Mouse (Mus musculus) liver, adult 2 months (tissue): ENCODE measurements around the gene Rab8a. TPM values are rescaled to one million over a fixed set of nuclear protein-coding genes. Genes with fewer than 3 reads are reported as not detected.

Experiments
- DNase-seq: peaks from one replicate; pipeline ENCODE4 v3.0.0-alpha.2; 2011; ENCODE audit warnings: low read depth, low spot score; ENCODE audit errors: extremely low read depth
- H3K27ac ChIP-seq: fragments of 200-500 bp; replicated peaks from 2 replicates; pipeline ENCODE4 v1.5.1; 2012; ENCODE audit warnings: low read depth, mild to moderate bottlenecking, control low read depth, inconsistent platforms, low read length; ENCODE audit not compliant: insufficient read depth
- H3K27me3 ChIP-seq: fragments of 200-500 bp; 2 replicates; pipeline ENCODE4 v1.6.1; 2012; ENCODE audit warnings: mild to moderate bottlenecking, moderate library complexity, low read length, inconsistent platforms; ENCODE audit not compliant: control insufficient read depth, insufficient read depth
- H3K36me3 ChIP-seq: fragments of 200-500 bp; 2 replicates; pipeline ENCODE4 v1.6.1; 2012; ENCODE audit warnings: low read length, inconsistent platforms; ENCODE audit not compliant: control insufficient read depth, insufficient read depth
- H3K4me1 ChIP-seq: fragments of 200-500 bp; 2 replicates; pipeline ENCODE4 v1.6.1; 2011; ENCODE audit warnings: low read length; ENCODE audit not compliant: control insufficient read depth, insufficient read depth
- H3K4me3 ChIP-seq: fragments of 200-500 bp; 2 replicates; pipeline ENCODE4 v1.5.1; 2011; ENCODE audit warnings: low read depth, mild to moderate bottlenecking, control low read depth, low read length, moderate library complexity; ENCODE audit not compliant: insufficient read depth
- H3K79me2 ChIP-seq: fragments of 200-500 bp; 2 replicates; pipeline ENCODE4 v1.6.1; 2012; ENCODE audit warnings: inconsistent platforms, mild to moderate bottlenecking, low read length, moderate library complexity; ENCODE audit not compliant: control insufficient read depth, insufficient read depth
- H3K9ac ChIP-seq: fragments of 200-500 bp; 2 replicates; pipeline ENCODE4 v1.6.1; 2012; ENCODE audit warnings: low read depth, mild to moderate bottlenecking, control low read depth, inconsistent platforms, low read length
- CTCF ChIP-seq: fragments of 200-500 bp; IDR thresholded peaks from 2 replicates; pipeline ENCODE4 v1.5.1; 2011; ENCODE audit warnings: low read depth, low read length, control low read depth
- POLR2A ChIP-seq: fragments of 200-500 bp; IDR thresholded peaks from 2 replicates; pipeline ENCODE4 v1.6.1; 2011; ENCODE audit warnings: low read length, control low read depth; ENCODE audit not compliant: insufficient read depth; ENCODE audit errors: extremely low read depth
- WGBS: fragments of 180-500 bp; shearing (Covaris S2); methylation state at CpG from one replicate; pipeline ENCODE4 v1.1.7; 2018; 5-methylcytosine and 5-hydroxymethylcytosine counted together
- polyA plus RNA-seq: library from polyadenylated mRNA; depleted of rRNA; stranded (reverse); fragments of >200 nt; gene quantifications from 2 replicates; pipeline ENCODE4 v1.2.3, GENCODE M21; 2012; rRNA removed
- total RNA-seq: library from RNA; depleted of rRNA; stranded (reverse); fragments of >200 nt; gene quantifications from 2 replicates; pipeline ENCODE4 v1.2.3, GENCODE M21; 2014; rRNA removed

Gene Rab8a
- total and polyA plus RNA-seq, 2 experiments: 27.5 to 101 TPM

DNA sequence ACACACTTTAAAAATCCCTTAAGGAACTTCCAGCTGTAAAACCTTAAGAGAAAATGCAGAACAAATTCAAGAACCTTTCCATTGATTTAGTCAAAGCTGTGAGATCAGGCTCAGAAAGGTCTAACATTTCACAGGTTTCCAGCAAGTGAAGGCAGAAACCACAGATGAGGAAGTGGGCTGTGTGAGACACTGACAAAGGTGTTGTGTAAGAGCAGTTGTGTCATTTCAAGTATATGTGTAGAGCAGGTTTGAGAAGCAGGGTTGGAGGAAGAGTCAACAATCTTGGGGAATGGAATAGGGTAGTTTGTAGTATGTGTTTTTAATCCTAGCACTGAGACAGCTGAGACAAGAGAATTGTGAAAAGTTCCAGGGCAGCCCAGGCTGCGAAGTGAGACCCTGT lies 54.9 kb downstream of the Rab8a start:
- no peak for DNase-seq
- Histone ChIP-seq H3K27ac (no peak overlapping the region; the same call in 1 of the 2 replicates), H3K79me2 (no peaks in the 10 kb centered on the region), H3K27me3 (no peaks in the 10 kb centered on the region), H3K4me3 (no peak overlapping the region), H3K36me3 (no peaks in the 10 kb centered on the region), H3K4me1 (peaks cover 8% of the 10 kb centered on the region), H3K9ac (no peak overlapping the region)
- 52% methylated on average over 1 of the region's 1 CpGs for WGBS
- TF ChIP-seq CTCF (no peak), POLR2A (no peak)

DNA sequence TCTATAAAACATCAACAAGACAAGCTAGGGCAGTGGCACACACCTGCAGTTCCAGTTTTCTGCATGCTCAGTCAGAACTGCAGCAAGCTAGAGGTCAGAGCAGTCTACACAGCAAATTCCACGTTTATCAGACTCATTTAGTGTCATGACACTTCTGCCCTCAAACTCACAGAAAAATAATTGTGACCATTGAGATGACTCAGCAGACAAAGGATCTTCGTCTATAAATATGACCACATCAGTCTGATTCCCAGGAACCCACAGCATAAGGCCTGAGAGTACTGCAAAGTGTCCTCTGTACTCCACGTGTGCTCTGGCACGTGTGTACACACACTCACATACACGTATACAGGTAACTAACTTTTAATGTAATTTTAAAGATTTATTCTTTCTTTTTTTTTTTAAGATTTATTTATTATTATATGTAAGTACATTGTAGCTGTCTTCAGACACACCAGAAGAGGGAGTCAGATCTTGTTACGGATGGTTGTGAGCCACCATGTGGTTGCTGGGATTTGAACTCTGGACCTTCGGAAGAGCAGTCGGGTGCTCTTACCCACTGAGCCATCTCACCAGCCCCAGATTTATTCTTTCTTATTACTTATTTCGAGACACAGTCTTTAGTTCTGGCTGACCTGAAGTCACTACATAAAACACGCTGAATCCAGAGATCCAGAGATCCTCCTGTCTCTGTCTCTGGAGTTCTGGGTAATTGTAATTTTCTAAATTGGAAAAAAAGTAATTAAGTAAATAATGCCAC lies 58.0 kb downstream of the Rab8a start:
- no peak overlapping the region for H3K4me3 ChIP-seq
- H3K27me3 ChIP-seq: no peaks in the 10 kb centered on the region
- DNase-seq: no peak
- no peaks in the 10 kb centered on the region for H3K79me2 ChIP-seq
- peaks cover 8% of the 10 kb centered on the region for H3K4me1 ChIP-seq
- H3K36me3 ChIP-seq: peaks cover under 1% of the 10 kb centered on the region; the same call in 1 of the 2 replicates
- WGBS: 69% methylated on average over 10 of the region's 10 CpGs
- H3K9ac ChIP-seq: no peak overlapping the region
- TF ChIP-seq CTCF (no peak), POLR2A (no peak)
- no peak overlapping the region for H3K27ac ChIP-seq

DNA sequence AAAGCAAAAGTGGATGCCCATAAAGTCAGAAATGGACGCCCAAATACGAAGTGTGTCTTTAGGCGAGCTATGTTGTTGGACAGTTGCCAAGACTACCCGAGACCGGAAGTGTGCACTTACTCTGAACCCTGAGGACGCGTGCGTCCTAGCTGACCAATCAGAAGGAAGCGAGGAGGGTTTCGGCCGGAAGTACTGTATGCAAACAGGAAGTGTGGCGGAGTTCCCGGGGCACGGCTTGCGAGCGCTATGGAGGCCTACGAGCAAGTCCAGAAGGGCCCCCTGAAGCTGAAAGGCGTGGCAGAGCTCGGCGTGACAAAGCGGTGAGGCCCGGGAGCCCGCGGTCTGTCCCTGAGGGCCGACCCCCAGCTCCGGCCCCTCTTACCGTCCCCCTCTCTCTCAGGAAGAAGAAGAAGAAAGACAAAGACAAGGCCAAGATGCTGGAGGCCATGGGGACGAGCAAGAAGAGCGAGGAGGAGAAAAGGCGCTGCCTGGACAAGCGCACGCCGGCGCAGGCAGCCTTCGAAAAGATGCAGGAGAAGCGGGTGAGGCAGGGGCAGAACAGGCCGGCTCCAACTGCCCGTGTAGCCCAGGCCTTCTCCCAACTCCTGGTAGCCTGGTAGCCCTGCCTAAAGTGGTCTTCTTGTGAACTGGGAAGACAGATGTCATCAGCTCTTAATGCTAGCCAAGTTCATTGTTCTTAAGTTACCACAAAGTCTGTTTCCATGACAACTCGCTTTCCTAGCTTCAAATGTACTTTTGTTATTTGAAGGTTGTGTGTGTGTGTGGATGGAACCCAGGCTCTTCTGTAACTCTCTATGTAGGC lies 58.8 kb downstream of the Rab8a start, which contains the start of gene Fam32a:
Gene Fam32a (plus strand): TSS at position 190 of the 823 bp plus-strand sequence.
- 11% methylated on average over 39 of the region's 39 CpGs for WGBS
- peak within 1 kb of the TSS; percentile 86 for H3K9ac ChIP-seq

DNA sequence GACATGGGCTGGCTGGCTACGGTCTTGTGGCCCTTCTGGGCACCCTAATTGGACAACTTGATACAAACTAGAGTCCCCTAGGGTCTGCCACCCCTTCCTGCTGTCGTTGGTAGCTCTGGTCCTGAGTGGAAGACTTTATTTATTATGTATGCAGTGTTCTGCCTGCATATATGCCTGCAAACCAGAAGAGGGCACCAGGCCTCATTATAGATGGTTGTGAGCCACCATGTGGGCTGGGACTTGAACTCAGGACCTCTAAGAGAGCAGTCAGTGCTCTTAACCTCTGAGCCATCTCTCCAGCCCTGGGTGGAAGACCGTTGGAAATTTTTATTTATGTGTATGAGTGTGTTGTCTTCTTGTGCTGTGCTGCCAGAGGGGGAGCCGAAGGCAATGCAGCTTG lies 59.8 kb downstream of the Rab8a start:
- peaks cover 8% of the 10 kb centered on the region for H3K4me1 ChIP-seq
- TF ChIP-seq POLR2A (no peak), CTCF (no peak; the same call in 1 of the 2 replicates)
- H3K4me3 ChIP-seq: no peak overlapping the region
- H3K27ac ChIP-seq: no peak overlapping the region; the same call in 1 of the 2 replicates
- H3K27me3 ChIP-seq: no peaks in the 10 kb centered on the region
- peak; percentile 43 for DNase-seq
- no peaks in the 10 kb centered on the region for H3K79me2 ChIP-seq
- WGBS: 49% methylated on average over 4 of the region's 4 CpGs
- H3K9ac ChIP-seq: peak overlapping the region; percentile 15
- peaks cover 4% of the 10 kb centered on the region; the same call in 1 of the 2 replicates for H3K36me3 ChIP-seq

More for the DNA sequence above, 58.8 kb downstream of the Rab8a start, which contains the start of gene Fam32a:
- Histone ChIP-seq H3K79me2 (no peaks in the 10 kb centered on the region), H3K36me3 (peaks cover 4% of the 10 kb centered on the region; the same call in 1 of the 2 replicates), H3K4me1 (peaks cover 8% of the 10 kb centered on the region), H3K27ac (peak within 1 kb of the TSS; percentile 66), H3K4me3 (peak within 1 kb of the TSS; percentile 96), H3K27me3 (no peaks in the 10 kb centered on the region)
- TF ChIP-seq POLR2A: peak; percentile 66
- TF ChIP-seq CTCF: no peak
- DNase-seq: peak; percentile 91

DNA sequence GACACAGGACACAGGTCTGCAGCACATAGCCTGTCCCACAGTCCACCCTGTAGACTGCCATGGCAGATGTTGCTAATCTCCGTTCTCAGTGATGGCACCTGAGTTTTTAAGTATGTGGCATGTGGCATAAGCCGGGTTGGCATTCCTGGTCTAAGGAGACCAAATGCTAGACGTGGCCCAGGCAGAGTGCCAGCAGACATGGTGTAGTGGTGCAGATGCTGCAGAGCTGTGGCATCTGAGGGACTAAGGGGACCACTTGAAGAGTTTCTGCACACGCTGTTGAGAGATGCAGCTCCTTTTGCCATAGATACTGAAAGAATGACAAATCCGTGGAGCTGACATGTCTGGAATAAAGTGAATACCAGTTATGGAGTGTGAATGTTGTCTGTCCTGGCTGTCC lies 61.7 kb downstream of the Rab8a start:
- no peak overlapping the region for H3K27ac ChIP-seq
- 33% methylated on average over 5 of the region's 5 CpGs for WGBS
- H3K4me3 ChIP-seq: no peak overlapping the region
- TF ChIP-seq POLR2A (no peak), CTCF (no peak)
- peaks cover 4% of the 10 kb centered on the region; the same call in 1 of the 2 replicates for H3K36me3 ChIP-seq
- peaks cover 3% of the 10 kb centered on the region; the same call in 1 of the 2 replicates for H3K4me1 ChIP-seq
- no peak overlapping the region for H3K9ac ChIP-seq
- H3K27me3 ChIP-seq: no peaks in the 10 kb centered on the region
- H3K79me2 ChIP-seq: no peaks in the 10 kb centered on the region
- DNase-seq: peak; percentile 71

Other genes with a start within 250 kb of the Rab8a start
- gene Zfp961, start 210.2 kb upstream of the Rab8a start, total RNA-seq: 5.8 and 7.5 TPM in 2 replicates
- gene Zfp961, start 210.2 kb upstream of the Rab8a start, polyA plus RNA-seq: 2.7 and 3.8 TPM in 2 replicates
- gene Cyp4f18, start 151.6 kb upstream of the Rab8a start, total RNA-seq: 0.74 TPM in 2 replicates
- gene Cyp4f18, start 151.6 kb upstream of the Rab8a start, polyA plus RNA-seq: 0.36 and 1.2 TPM in 2 replicates
- gene Olfr372, start 120.0 kb upstream of the Rab8a start, total RNA-seq: not detected in 2 replicates
- not detected in 2 replicates for gene Olfr372, start 120.0 kb upstream of the Rab8a start, polyA plus RNA-seq
- gene Olfr373, start 78.0 kb upstream of the Rab8a start, total RNA-seq: not detected in 2 replicates
- gene Olfr373, start 78.0 kb upstream of the Rab8a start, polyA plus RNA-seq: not detected in 2 replicates
- gene Olfr374, start 54.2 kb upstream of the Rab8a start, total RNA-seq: not detected in 2 replicates
- not detected in 2 replicates for gene Olfr374, start 54.2 kb upstream of the Rab8a start, polyA plus RNA-seq
- 23.8 and 26.7 TPM in 2 replicates for gene Tpm4, start 26.2 kb upstream of the Rab8a start, total RNA-seq
- 6.9 and 10.1 TPM in 2 replicates for gene Tpm4, start 26.2 kb upstream of the Rab8a start, polyA plus RNA-seq
- 0.07 and 0.18 TPM in 2 replicates for gene Hsh2d, start 28.4 kb downstream of the Rab8a start, total RNA-seq
- gene Hsh2d, start 28.4 kb downstream of the Rab8a start, polyA plus RNA-seq: 0.07 and 0.11 TPM in 2 replicates
- 1.1 and 2.6 TPM in 2 replicates for gene Cib3, start 51.6 kb downstream of the Rab8a start, total RNA-seq
- 0.60 and 1.5 TPM in 2 replicates for gene Cib3, start 51.6 kb downstream of the Rab8a start, polyA plus RNA-seq
- gene Gm11034, start 52.4 kb downstream of the Rab8a start, total RNA-seq: not detected in 2 replicates
- gene Gm11034, start 52.4 kb downstream of the Rab8a start, polyA plus RNA-seq: not detected in 2 replicates
- gene Fam32a, start 58.5 kb downstream of the Rab8a start, total RNA-seq: 28.6 and 29.5 TPM in 2 replicates
- gene Fam32a, start 58.5 kb downstream of the Rab8a start, polyA plus RNA-seq: 18.8 and 28.4 TPM in 2 replicates
- gene Ap1m1, start 78.8 kb downstream of the Rab8a start, total RNA-seq: 7.9 and 14.9 TPM in 2 replicates
- gene Ap1m1, start 78.8 kb downstream of the Rab8a start, polyA plus RNA-seq: 38.9 and 39.4 TPM in 2 replicates
- gene Gm10282, start 144.1 kb downstream of the Rab8a start, total RNA-seq: 0.54 and 1.0 TPM in 2 replicates
- 0.37 and 0.42 TPM in 2 replicates for gene Gm10282, start 144.1 kb downstream of the Rab8a start, polyA plus RNA-seq
- 2.7 and 2.8 TPM in 2 replicates for gene Klf2, start 157.8 kb downstream of the Rab8a start, total RNA-seq
- 4.4 and 6.0 TPM in 2 replicates for gene Klf2, start 157.8 kb downstream of the Rab8a start, polyA plus RNA-seq